Mouse (Mus musculus): ENCODE measurements around the gene Krtap11-1. TPM values are rescaled to one million over a fixed set of nuclear protein-coding genes. Genes with fewer than 3 reads are reported as not detected.

Gene Krtap11-1
- total RNA-seq (2021) = not detected
- long read RNA-seq, experiment 1 = 0 reads
- long read RNA-seq, experiment 2 = 0 reads

GRCm38 (mm10) chr16:89571083-89571482 lies at the start of gene Krtap11-1:
Gene Krtap11-1, minus strand, starts transcription at chr16:89571183.
- DNase-seq (ENCODE audit: low spot score in 2 of 2) = no peak

DNA sequence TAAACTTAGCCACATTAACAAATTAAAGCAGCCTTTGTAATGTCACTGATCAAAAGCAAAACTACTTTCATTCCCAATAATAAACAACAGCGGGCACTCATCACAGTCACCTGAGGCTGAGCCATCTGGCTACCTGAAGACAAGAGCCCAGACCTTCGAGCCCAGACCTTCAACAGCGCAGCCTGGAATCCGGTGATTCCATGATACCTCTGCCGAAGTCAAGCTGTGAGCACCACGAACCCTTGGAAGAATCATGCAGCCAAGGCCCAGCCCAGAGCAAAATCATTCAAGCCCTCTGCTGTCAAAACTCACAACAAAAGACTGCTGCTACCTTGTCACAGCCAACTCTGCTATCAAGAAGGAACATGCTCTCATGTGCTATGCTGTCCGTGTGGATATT lies 47.2 kb upstream of the Krtap11-1 start:
- DNase-seq (ENCODE audit: low spot score in 2 of 2) = no peak

GRCm38 (mm10) chr16:89617251-89617650 lies 46.3 kb upstream of the Krtap11-1 start:
- no peak for DNase-seq (ENCODE audit: low spot score in 2 of 2)

- DNase-seq (ENCODE audit: low spot score in 2 of 2) = no peak
These were observed 42.7 kb upstream of the Krtap11-1 start for GRCm38 (mm10) chr16:89613726-89614125.

GRCm38 (mm10) chr16:89608791-89609185 lies 37.8 kb upstream of the Krtap11-1 start:
- DNase-seq (ENCODE audit: low spot score in 2 of 2) = no peak

- DNase-seq (ENCODE audit: low spot score in 2 of 2) = peak in 1 of 2 experiments; percentile 15
These were observed 37.3 kb upstream of the Krtap11-1 start for GRCm38 (mm10) chr16:89608161-89608790.

DNA sequence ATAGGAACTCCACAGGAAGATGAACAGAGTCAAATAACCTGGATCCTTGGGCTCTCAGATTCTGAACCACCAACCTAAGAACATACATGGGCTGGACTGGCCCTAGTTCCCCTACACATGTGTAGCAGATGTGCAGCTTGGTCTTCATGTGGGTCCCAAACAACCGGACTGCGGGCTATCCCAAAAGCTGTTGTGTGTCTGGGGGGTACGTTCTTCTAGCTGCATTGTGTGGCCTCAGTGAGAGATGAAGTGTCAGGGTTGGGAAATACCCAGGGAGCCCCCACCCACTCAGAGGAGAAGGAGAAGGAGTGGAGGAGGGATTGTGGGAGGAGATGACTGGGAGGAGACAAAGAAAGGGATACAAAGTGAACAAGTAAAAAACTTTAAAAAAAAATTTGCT lies 36.0 kb upstream of the Krtap11-1 start:
- DNase-seq (ENCODE audit: low spot score in 2 of 2) = no peak

GRCm38 (mm10) chr16:89587209-89587608 lies 16.2 kb upstream of the Krtap11-1 start:
- no peak for DNase-seq (ENCODE audit: low spot score in 2 of 2)

DNA sequence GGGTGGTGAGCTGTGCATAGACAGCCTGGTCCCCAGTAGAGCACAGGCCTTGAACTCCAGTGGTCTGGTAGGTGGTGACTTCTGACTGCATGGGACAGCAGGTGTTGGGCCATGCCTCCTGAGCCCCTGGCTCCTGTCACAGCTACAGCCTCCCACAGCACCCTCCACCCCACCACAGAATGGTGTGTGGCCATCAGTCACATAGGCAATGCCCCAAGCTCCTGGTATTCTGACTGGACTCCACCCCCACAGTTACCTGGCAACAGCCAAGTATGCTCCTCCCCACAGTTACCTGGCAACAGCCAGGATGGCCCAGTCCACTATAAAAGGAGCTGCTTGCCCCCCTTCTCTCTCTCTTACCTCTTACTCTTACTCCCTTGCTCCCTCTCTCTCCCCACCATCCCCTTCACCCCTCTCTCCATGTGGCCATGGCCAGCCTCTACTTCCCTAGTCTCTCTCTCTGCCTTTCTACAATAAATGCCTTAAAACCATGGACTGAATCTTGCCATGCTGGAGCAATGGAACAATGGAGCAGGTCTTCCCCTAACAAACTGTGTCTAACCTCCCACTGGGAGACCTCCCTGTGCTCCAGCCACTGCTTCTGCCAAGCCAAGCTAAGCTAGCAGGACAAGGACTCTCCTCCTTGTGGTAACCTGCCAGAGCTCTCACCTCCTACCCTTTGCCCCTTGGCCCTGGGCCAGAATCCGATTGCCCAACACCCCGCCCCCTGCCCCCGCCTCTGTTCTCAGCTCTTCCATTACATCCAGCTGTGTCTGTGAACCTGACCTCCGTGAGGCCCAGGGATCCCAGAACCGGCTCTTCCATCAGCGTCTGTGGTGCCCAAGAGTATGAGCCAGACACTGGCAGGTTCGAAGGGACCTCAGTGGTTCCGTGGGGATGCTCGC lies 14.9 kb upstream of the Krtap11-1 start:
- no peak for DNase-seq (ENCODE audit: low spot score in 2 of 2)

DNA sequence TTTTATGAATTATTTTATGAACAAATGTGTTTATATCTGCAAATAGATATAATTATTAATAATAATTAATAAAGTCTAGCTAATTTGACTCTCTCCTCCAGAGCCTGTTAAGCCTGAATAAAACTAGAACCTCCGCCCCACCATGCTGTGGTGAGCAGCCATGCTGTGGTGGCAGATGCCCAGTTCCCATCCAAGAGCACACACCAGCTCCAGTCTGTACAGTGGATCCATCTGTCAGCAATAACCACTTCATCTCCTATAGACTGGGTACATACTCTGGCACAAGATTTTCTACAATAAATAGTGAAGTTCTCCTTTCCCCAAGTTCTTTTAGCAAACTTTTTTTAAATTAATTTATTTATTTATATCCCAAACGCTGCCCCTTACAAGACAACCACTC lies 10.7 kb upstream of the Krtap11-1 start:
- DNase-seq (ENCODE audit: low spot score in 2 of 2) = no peak

DNA sequence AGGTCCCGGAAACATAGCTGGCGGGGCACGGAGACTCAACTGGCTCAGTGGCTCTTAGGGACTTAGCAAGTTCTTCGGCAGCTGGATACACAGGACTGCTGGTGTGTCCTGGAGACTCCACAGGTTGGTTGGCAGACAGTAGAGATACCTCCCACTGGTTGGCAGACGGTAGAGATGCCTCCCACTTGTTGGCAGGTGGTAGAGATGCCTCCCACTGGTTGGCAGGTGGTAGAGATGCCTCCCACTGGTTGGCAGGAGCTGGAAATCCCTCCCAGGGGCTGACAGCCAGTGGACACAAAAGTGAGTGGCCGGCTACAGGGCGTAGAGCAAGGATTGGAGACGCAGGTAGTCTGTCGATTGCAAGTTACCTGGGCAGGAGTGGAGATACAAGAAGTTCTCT lies 467 bp downstream of the Krtap11-1 start:
- DNase-seq (ENCODE audit: low spot score in 2 of 2) = peak; percentile 51 to 52

- DNase-seq (ENCODE audit: low spot score in 2 of 2) = peak in 1 of 2 experiments; percentile 36
These were observed 1.8 kb downstream of the Krtap11-1 start for GRCm38 (mm10) chr16:89569136-89569535.

- DNase-seq (ENCODE audit: low spot score in 2 of 2) = no peak
These were observed 2.8 kb downstream of the Krtap11-1 start for GRCm38 (mm10) chr16:89568141-89568540.

GRCm38 (mm10) chr16:89550298-89550697 lies 20.7 kb downstream of the Krtap11-1 start:
- no peak for DNase-seq (ENCODE audit: low spot score in 2 of 2)

GRCm38 (mm10) chr16:89538031-89538484 lies 32.9 kb downstream of the Krtap11-1 start:
- DNase-seq (ENCODE audit: low spot score in 2 of 2) = no peak

DNA sequence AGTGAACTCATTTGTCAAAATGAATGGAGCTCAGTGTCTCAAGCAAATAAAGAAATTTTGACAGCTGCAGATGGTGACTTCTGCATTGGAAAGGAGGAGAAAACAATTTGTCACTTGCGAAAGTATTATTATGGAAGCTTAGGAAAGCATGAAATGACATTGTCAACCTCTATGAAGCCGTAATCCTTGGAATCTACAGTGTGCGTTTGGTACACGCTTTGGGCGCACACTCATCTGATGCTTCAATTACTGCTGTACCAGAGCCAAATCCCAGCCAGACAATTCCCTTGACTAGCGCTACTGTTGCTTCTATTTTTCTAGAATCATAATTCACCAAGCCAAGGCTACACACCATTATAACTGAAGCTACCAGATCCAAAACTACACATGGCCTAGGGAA lies 33.6 kb downstream of the Krtap11-1 start:
- no peak for DNase-seq (ENCODE audit: low spot score in 2 of 2)

DNA sequence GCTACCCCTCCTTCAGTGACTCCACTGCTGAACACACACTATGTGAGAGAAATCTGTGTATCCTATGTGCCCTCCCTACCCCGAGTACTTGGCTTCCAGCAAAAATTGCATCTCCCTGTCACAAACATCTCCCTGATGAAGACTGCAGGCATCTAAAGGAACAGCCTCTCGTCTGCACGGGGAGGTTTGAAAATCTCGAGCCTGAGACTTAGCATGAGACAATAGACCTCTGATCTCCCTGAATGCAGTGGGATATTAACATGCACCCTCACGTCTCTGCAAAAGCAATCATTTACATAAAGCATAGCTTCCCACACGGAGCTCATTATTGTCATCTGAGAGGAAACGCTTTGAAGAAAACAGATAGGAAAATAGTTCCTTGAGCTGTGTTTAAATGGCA lies 40.4 kb downstream of the Krtap11-1 start:
- no peak for DNase-seq (ENCODE audit: low spot score in 2 of 2)

DNA sequence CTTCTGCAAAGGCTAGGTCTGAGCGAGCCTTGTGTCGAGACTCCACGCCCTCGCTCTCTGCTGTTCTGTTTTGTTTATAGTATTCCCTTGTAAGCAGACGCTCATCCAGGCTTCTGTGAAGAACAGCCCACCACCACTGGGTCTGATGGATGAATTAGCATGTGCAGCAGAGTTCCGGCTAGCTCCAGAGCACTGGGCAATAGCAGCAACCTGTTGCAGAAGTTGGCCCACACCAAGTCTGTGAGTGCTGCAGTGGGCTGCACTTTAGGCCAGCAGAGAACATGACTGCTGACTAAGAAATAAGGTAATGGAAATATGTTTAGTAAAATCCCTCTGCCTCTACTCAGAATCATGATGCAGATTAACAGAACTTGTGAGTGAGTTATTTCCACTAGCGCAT lies 41.1 kb downstream of the Krtap11-1 start:
- DNase-seq (ENCODE audit: low spot score in 2 of 2) = no peak

GRCm38 (mm10) chr16:89528380-89528779 lies 42.6 kb downstream of the Krtap11-1 start:
- no peak for DNase-seq (ENCODE audit: low spot score in 2 of 2)

DNA sequence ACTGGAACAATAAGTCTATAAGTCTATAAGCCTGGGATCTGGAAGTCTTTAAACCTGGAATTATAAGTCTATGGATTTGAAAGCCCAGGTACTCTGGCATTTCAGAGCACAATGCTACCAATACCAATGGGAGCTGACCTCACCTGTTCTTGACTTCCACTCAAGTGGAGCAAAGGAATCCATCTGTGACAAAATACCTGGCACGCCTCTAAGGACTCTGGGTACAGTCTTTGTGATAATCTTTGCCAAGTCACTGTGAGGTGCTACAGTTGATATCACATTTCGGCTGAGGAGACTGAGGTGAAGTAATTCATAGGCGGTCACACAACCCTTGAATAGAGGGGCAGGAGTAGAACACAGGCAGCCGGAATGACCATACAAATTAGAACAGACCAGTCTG lies 50.0 kb downstream of the Krtap11-1 start:
- no peak for DNase-seq (ENCODE audit: low spot score in 2 of 2)

DNA sequence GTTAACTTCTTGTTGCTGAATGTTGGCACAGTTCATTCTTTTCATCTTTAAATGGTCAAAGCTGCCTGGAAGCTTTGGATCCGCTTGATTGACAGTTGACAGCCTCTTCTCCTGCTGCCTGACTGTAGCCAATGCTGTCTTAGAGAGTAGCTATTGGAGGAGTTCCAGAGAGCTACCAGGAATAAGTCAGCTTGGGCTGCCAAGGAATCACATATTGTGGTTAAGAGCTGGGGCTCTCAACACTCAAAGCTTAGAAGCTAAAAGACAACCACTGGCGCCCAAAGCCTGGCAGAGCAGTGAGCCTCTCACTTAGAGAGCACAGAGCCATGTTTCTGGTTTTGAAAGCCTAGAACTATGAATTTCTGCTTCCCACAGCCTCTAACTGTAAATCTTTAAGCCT lies 50.4 kb downstream of the Krtap11-1 start:
- DNase-seq (ENCODE audit: low spot score in 2 of 2) = no peak
